Mouse (Mus musculus) cerebellum, adult 2 months (tissue): Measurements from ENCODE around the gene Il23a. TPM values are rescaled to one million over a fixed set of nuclear protein-coding genes. Genes with fewer than 3 reads are reported as not detected.

Source experiments
- DNase-seq, 2 experiments: peaks; one replicate each; pipeline ENCODE4 v3.0.0; 2021
- H3K27ac ChIP-seq: fragments of 200-500 bp; 2 replicates; pipeline ENCODE4 v1.5.1; 2012; ENCODE audit warnings: low read length, control low read depth, inconsistent platforms; ENCODE audit not compliant: insufficient read depth
- H3K27me3 ChIP-seq: fragments of 200-500 bp; 2 replicates; pipeline ENCODE4 v1.6.1; 2012; ENCODE audit warnings: inconsistent platforms, mild to moderate bottlenecking, low read length, moderate library complexity; ENCODE audit not compliant: control insufficient read depth, insufficient read depth
- H3K4me1 ChIP-seq: fragments of 200-500 bp; 2 replicates; pipeline ENCODE4 v1.6.1; 2011; ENCODE audit warnings: low read length; ENCODE audit not compliant: control insufficient read depth, insufficient read depth
- H3K4me3 ChIP-seq: fragments of 200-500 bp; replicated peaks from 2 replicates; pipeline ENCODE3; 2011; ENCODE audit warnings: mild to moderate bottlenecking, low read depth, low read length, control low read depth; ENCODE audit not compliant: insufficient read depth
- CTCF ChIP-seq: fragments of 200-500 bp; IDR thresholded peaks from 2 replicates; pipeline ENCODE4 v1.5.1; 2011; ENCODE audit warnings: low read depth, mild to moderate bottlenecking, control low read depth, low read length, moderate library complexity, borderline replicate concordance; ENCODE audit not compliant: insufficient read depth
- POLR2A ChIP-seq: fragments of 200-500 bp; IDR thresholded peaks from 2 replicates; pipeline ENCODE4 v1.6.1; 2011; ENCODE audit warnings: low read length, control low read depth, borderline replicate concordance; ENCODE audit not compliant: insufficient read depth
- WGBS: fragments of 180-500 bp; shearing (Covaris S2); methylation state at CpG from one replicate; pipeline ENCODE4 v1.1.7; 2018; 5-methylcytosine and 5-hydroxymethylcytosine counted together
- polyA plus RNA-seq: library from polyadenylated mRNA; depleted of rRNA; stranded (reverse); fragments of >200 nt; gene quantifications from 2 replicates; pipeline ENCODE4 v1.2.3, GENCODE M21; 2012; rRNA removed

Il23a gene
- polyA plus RNA-seq, 1 experiment: 1.2 TPM

GRCm38 (mm10) chr10:128256328-128256727, 42.2 kb downstream of the Il23a start:
- Histone ChIP-seq H3K4me3 (no peak overlapping the region), H3K4me1 (no peaks in the 10 kb centered on the region), H3K27me3 (no peaks in the 10 kb centered on the region), H3K27ac (no peak overlapping the region)
- WGBS: 91% methylated on average over 8 of the region's 8 CpGs
- TF ChIP-seq CTCF (no peak), POLR2A (no peak)
- no peak for DNase-seq

- DNase-seq: no peak
- Histone ChIP-seq H3K27me3 (no peaks in the 10 kb centered on the region), H3K4me1 (no peaks in the 10 kb centered on the region), H3K4me3 (no peak overlapping the region), H3K27ac (no peak overlapping the region)
- no peak for TF ChIP-seq CTCF
- TF ChIP-seq POLR2A: no peak
- WGBS: 90% methylated on average over 8 of the region's 8 CpGs
Observed at GRCm38 (mm10) chr10:128255925-128256324, 42.6 kb downstream of the Il23a start.

- H3K4me3 ChIP-seq: no peak within 1 kb of the TSS
- WGBS: 68% methylated on average over 4 of the region's 4 CpGs
- TF ChIP-seq CTCF: no peak
- no peak for TF ChIP-seq POLR2A
Observed at GRCm38 (mm10) chr10:128253677-128254255, 44.8 kb downstream of the Il23a start, which contains the start of gene Apon. Gene Apon, plus strand, starts transcription at chr10:128254096.

GRCm38 (mm10) chr10:128250565-128250964, 48.0 kb downstream of the Il23a start:
- no peak overlapping the region for H3K27ac ChIP-seq
- TF ChIP-seq CTCF (no peak), POLR2A (no peak)
- WGBS: 94% methylated on average over 13 of the region's 13 CpGs
- no peak overlapping the region for H3K4me3 ChIP-seq
- no peaks in the 10 kb centered on the region for H3K27me3 ChIP-seq
- H3K4me1 ChIP-seq: no peaks in the 10 kb centered on the region
- DNase-seq: no peak

More at GRCm38 (mm10) chr10:128253677-128254255, 44.8 kb downstream of the Il23a start, which contains the start of gene Apon:
- Histone ChIP-seq H3K4me1 (no peaks in the 10 kb centered on the region), H3K27ac (no peak within 1 kb of the TSS), H3K27me3 (no peaks in the 10 kb centered on the region)
- no peak for DNase-seq

GRCm38 (mm10) chr10:128247020-128247732, 51.4 kb downstream of the Il23a start:
- 76% methylated on average over 17 of the region's 17 CpGs for WGBS
- no peak overlapping the region for H3K27ac ChIP-seq
- H3K4me3 ChIP-seq: no peak overlapping the region
- no peaks in the 10 kb centered on the region for H3K27me3 ChIP-seq
- H3K4me1 ChIP-seq: no peaks in the 10 kb centered on the region
- no peak for DNase-seq
- TF ChIP-seq CTCF (no peak), POLR2A (no peak)

Other genes with a start within 250 kb of the Il23a start
- 69.9 and 75.5 TPM in 2 replicates for gene Ptges3, start 239.8 kb downstream of the Il23a start, polyA plus RNA-seq
- 2,153 and 2,193 TPM in 2 replicates for gene Atp5b, start 215.5 kb downstream of the Il23a start, polyA plus RNA-seq
- 42.9 and 45.2 TPM in 2 replicates for gene Baz2a, start 207.2 kb downstream of the Il23a start, polyA plus RNA-seq
- gene Rbms2, start 118.5 kb downstream of the Il23a start, polyA plus RNA-seq: 23.5 and 23.7 TPM in 2 replicates
- 68.3 and 77.7 TPM in 2 replicates for gene Gls2, start 104.3 kb downstream of the Il23a start, polyA plus RNA-seq
- gene Spryd4, start 86.9 kb downstream of the Il23a start, polyA plus RNA-seq: 13.5 and 15.6 TPM in 2 replicates
- gene Mip, start 72.9 kb downstream of the Il23a start, polyA plus RNA-seq: not detected in 2 replicates
- gene Timeless, start 66.7 kb downstream of the Il23a start, polyA plus RNA-seq: 6.3 and 6.6 TPM in 2 replicates
- gene Apon, start 44.7 kb downstream of the Il23a start, polyA plus RNA-seq: not detected in 2 replicates
- not detected in 2 replicates for gene Apof, start 30.1 kb downstream of the Il23a start, polyA plus RNA-seq
- gene Stat2, start 28.2 kb downstream of the Il23a start, polyA plus RNA-seq: 94.4 and 110 TPM in 2 replicates
- 42.6 and 48.5 TPM in 2 replicates for gene Pan2, start 4.6 kb upstream of the Il23a start, polyA plus RNA-seq
- 65.3 and 65.4 TPM in 2 replicates for gene Cnpy2, start 23.7 kb upstream of the Il23a start, polyA plus RNA-seq
- gene Cs, start 39.0 kb upstream of the Il23a start, polyA plus RNA-seq: 251 and 252 TPM in 2 replicates
- 115 and 117 TPM in 2 replicates for gene Coq10a, start 70.2 kb upstream of the Il23a start, polyA plus RNA-seq
- gene Ankrd52, start 78.4 kb upstream of the Il23a start, polyA plus RNA-seq: 40.6 and 41.6 TPM in 2 replicates
- gene Slc39a5, start 102.5 kb upstream of the Il23a start, polyA plus RNA-seq: 0.13 TPM in 1 of 2 replicates, not detected in the other
- 78.9 and 83.6 TPM in 2 replicates for gene Nabp2, start 112.7 kb upstream of the Il23a start, polyA plus RNA-seq
- gene Rnf41, start 112.9 kb upstream of the Il23a start, polyA plus RNA-seq: 88.0 and 90.5 TPM in 2 replicates
- 239 and 260 TPM in 2 replicates for gene Smarcc2, start 160.5 kb upstream of the Il23a start, polyA plus RNA-seq
- gene Myl6, start 195.4 kb upstream of the Il23a start, polyA plus RNA-seq: 1,381 and 1,434 TPM in 2 replicates
- 28.9 and 36.1 TPM in 2 replicates for gene Myl6b, start 199.9 kb upstream of the Il23a start, polyA plus RNA-seq
- gene Esyt1, start 227.1 kb upstream of the Il23a start, polyA plus RNA-seq: 36.3 and 37.3 TPM in 2 replicates
- gene Zc3h10, start 249.0 kb upstream of the Il23a start, polyA plus RNA-seq: 15.4 and 18.7 TPM in 2 replicates